Mouse (Mus musculus) hindbrain, postnatal 0 days (tissue): ENCODE measurements around the gene Smyd3. TPM values are rescaled to one million over a fixed set of nuclear protein-coding genes. Genes with fewer than 3 reads are reported as not detected.

ENCODE experiments used
- ATAC-seq: fragments of 200-750 bp; cut with Nextera tagmentation; 2 replicates; pipeline ENCODE4 v1.8.0; 2017; ENCODE audit warnings: mild to moderate bottlenecking, moderate TSS enrichment, moderate library complexity
- DNase-seq: peaks from one replicate; pipeline ENCODE4 v3.0.0-alpha.2; 2015; ENCODE audit warnings: low spot score
- H3K27ac ChIP-seq: fragments of 300-500 bp; sonication (generic); 2 replicates; pipeline ENCODE4 v1.5.1; 2014; ENCODE audit warnings: mild to moderate bottlenecking
- H3K27me3 ChIP-seq: fragments of 300-500 bp; sonication (generic); 2 replicates; pipeline ENCODE4 v1.6.1; 2014; ENCODE audit warnings: low read length, mixed read lengths; ENCODE audit not compliant: insufficient read depth
- H3K36me3 ChIP-seq: fragments of 300-500 bp; sonication (generic); 2 replicates; pipeline ENCODE4 v1.6.1; 2014; ENCODE audit warnings: low read length, mixed read lengths; ENCODE audit not compliant: insufficient read depth
- H3K4me1 ChIP-seq: fragments of 300-500 bp; sonication (generic); 2 replicates; pipeline ENCODE4 v1.6.1; 2014; ENCODE audit warnings: antibody characterized with exemption, low read length, mixed read lengths; ENCODE audit not compliant: insufficient read depth
- H3K4me2 ChIP-seq: fragments of 300-500 bp; sonication (generic); 2 replicates; pipeline ENCODE4 v1.6.1; 2014; ENCODE audit warnings: low read depth, mild to moderate bottlenecking, low read length, moderate library complexity, mixed read lengths
- H3K4me3 ChIP-seq: fragments of 300-500 bp; sonication (generic); 2 replicates; pipeline ENCODE4 v1.5.1; 2014; ENCODE audit warnings: low read length
- H3K9ac ChIP-seq: fragments of 300-500 bp; sonication (generic); replicated peaks from 2 replicates; pipeline ENCODE4 v1.6.1; 2014; ENCODE audit warnings: mild to moderate bottlenecking, low read length, moderate library complexity, mixed read lengths
- H3K9me3 ChIP-seq: fragments of 300-500 bp; sonication (generic); 2 replicates; pipeline ENCODE4 v1.6.1; 2016; ENCODE audit warnings: low read length, mixed read lengths
- CTCF ChIP-seq: IDR thresholded peaks from 2 replicates; pipeline ENCODE4 v1.5.1; 2016; ENCODE audit warnings: antibody characterized with exemption, control low read depth, low read depth
- WGBS: fragments of 180-500 bp; shearing (Covaris S2); extraction: QIAGEN DNeasy Blood & Tissue Kit; methylation state at CpG from one replicate; pipeline ENCODE4 v1.1.7; 2014; 5-methylcytosine and 5-hydroxymethylcytosine counted together
- polyA plus RNA-seq: library from polyadenylated mRNA; unstranded; fragments of >200 nt; fragmentation: Nextera tagmentation; extraction: Ambion mirVana; gene quantifications from 2 replicates; pipeline ENCODE4 v1.2.1, GENCODE M21; 2015
- total RNA-seq: library from RNA; depleted of rRNA; stranded (reverse); fragments of >200 nt; gene quantifications from 2 replicates; pipeline ENCODE4 v1.2.3, GENCODE M21; 2014

Smyd3 gene
- total and polyA plus RNA-seq, 2 experiments from 2014 or later = 15.4 to 26.1 TPM

DNA sequence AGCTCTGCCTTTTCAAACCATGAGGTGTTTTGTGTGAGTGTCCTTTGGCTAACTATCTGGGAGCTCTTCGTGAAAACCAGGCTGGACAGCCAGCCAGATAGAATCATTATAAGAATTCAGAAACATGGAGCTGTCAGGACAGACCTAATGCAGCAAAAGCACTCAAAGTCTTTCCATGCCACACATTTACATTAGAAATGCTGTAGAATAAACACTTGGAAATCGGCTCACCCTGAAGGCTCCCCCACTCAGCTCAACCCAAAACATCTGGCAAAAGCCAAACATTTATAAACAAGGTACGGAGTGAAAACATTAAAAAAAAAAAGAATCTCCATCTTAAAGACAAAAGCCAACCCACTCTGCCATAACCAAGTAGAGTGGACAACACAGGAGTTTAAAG lies 391.6 kb downstream of the Smyd3 start:
- 81% methylated on average over 3 of the region's 3 CpGs for WGBS
- DNase-seq = no peak

GRCm38 (mm10) chr1:179122476-179123229 lies 395.2 kb downstream of the Smyd3 start:
- H3K9me3 ChIP-seq = no peaks in the 10 kb centered on the region
- no peaks in the 10 kb centered on the region for H3K4me1 ChIP-seq
- H3K36me3 ChIP-seq = no peaks in the 10 kb centered on the region
- H3K4me2 ChIP-seq = no peak overlapping the region
- no peak overlapping the region for H3K9ac ChIP-seq
- no peak for TF ChIP-seq CTCF
- DNase-seq (peak; percentile 35), ATAC-seq (no peak)
- H3K4me3 ChIP-seq = no peak overlapping the region
- H3K27ac ChIP-seq = no peak overlapping the region
- 42% methylated on average over 11 of the region's 11 CpGs for WGBS
- no peaks in the 10 kb centered on the region for H3K27me3 ChIP-seq

More for the DNA sequence above, 391.6 kb downstream of the Smyd3 start:
- Histone ChIP-seq H3K27ac (no peak overlapping the region), H3K9ac (no peak overlapping the region), H3K4me2 (no peak overlapping the region), H3K36me3 (no peaks in the 10 kb centered on the region), H3K4me3 (no peak overlapping the region), H3K4me1 (no peaks in the 10 kb centered on the region), H3K27me3 (no peaks in the 10 kb centered on the region), H3K9me3 (no peaks in the 10 kb centered on the region)
- TF ChIP-seq CTCF = no peak
- ATAC-seq = no peak

DNA sequence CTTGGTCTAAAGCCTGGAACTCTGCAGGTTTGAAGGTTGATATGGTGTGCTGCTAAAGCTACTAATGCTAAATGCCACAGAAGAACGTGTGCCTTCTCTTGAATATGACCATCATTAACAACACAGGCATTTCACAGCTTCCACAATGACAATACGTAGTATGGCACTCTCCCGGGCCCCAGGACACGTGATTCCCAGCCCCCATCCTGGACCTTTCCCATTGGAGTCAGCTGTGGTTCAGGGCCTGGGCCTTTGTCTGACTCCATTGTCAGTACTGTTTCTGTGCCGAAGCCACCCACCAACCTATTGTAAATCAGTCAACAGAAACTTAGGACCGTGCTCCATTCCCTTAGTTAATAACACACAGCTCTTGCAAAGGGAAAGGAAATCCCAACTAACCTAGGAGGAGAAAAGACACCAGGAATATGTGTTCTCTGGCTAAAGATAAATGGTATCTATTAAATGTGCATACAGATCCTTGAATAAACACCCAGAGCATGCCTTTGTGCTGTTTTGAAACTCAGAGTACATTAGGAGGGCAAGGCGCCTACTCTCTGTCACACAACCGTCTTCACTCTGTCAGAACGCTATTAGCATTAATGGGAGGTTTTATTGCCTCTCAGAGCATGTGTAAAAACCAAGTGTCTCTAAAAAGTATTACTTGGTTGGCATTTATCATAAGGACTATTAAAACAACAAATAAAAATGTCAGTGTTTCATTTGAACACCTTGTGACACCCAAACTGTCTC lies 397.4 kb downstream of the Smyd3 start:
- H3K36me3 ChIP-seq = no peaks in the 10 kb centered on the region
- no peaks in the 10 kb centered on the region for H3K4me1 ChIP-seq
- H3K27ac ChIP-seq = no peak overlapping the region
- no peak for DNase-seq
- 31% methylated on average over 9 of the region's 9 CpGs for WGBS
- no peak for ATAC-seq
- no peak overlapping the region for H3K4me3 ChIP-seq
- no peak overlapping the region for H3K4me2 ChIP-seq
- TF ChIP-seq CTCF = no peak
- no peaks in the 10 kb centered on the region for H3K27me3 ChIP-seq
- H3K9ac ChIP-seq = no peak overlapping the region
- H3K9me3 ChIP-seq = no peaks in the 10 kb centered on the region

DNA sequence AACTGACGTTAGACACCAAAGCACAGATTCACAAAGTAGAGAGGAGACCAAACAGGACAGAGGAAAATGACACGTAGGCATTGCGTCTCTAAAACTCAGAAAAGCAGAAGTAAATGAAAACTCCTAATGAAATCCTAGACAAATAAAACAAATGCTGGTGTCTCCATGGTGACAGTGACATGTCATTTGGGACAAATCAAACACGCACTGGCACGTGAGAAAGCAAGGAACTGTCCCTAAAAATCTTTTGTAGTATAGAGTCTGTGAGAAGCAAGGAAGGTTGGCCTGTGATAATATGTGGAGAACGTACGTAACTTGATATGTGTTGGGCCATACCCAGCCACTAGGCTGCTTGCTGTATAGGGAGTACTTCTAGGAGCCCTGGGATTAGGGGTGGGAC lies 399.2 kb downstream of the Smyd3 start:
- Histone ChIP-seq H3K4me1 (no peaks in the 10 kb centered on the region), H3K27me3 (no peaks in the 10 kb centered on the region), H3K4me2 (no peak overlapping the region), H3K4me3 (no peak overlapping the region), H3K9me3 (no peaks in the 10 kb centered on the region), H3K9ac (no peak overlapping the region), H3K27ac (no peak overlapping the region), H3K36me3 (no peaks in the 10 kb centered on the region)
- 82% methylated on average over 7 of the region's 7 CpGs for WGBS
- ATAC-seq (no peak), DNase-seq (no peak)
- TF ChIP-seq CTCF = no peak

DNA sequence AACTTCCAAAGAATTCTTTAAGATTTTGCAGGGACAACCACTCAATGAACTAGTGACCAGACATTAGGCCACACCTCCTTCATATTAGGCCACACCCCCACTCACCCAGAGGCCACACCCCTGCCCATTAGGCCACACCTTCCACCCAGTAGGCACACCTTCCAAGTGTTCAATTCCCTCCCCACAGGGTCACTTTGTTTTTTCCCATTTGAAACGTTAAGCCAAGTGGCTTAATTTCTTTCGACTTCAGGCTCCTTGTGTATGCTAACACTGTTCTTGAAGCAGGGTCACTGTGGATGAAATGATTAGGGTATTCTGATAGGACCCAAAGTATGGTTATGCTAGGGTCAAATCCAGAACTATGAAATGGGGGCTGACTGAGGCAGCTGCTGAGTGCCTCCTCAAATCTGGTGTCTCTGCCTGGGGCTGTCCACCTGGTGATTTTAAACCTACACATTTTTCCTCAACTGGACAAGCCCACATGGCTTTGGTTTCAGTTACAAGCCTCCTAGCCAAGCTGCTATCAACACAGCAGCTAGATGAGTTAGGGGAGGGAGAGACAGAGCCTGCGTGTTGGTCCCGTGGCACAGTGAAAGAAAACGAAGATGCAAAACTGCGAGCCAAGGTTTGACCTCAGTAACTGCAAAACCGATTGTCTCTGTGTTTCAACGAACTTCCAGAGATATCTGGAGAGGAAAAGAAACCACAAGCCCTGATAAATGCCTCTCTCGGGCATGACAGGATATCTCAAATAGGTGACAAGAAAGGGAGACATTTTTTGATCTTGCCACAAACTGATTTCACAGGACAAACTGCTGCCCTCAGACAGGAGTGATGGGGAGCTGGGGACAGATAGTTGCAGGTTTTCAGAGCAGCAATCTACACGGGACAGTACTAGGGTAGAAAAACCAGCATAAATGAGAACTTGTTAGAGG lies 400.8 kb downstream of the Smyd3 start:
- no peaks in the 10 kb centered on the region for H3K9me3 ChIP-seq
- H3K4me1 ChIP-seq = no peaks in the 10 kb centered on the region
- DNase-seq (no peak), ATAC-seq (no peak)
- H3K27ac ChIP-seq = no peak overlapping the region
- WGBS = 91% methylated on average over 10 of the region's 10 CpGs
- no peak overlapping the region for H3K4me2 ChIP-seq
- TF ChIP-seq CTCF = no peak
- no peak overlapping the region for H3K9ac ChIP-seq
- no peak overlapping the region for H3K4me3 ChIP-seq
- H3K36me3 ChIP-seq = no peaks in the 10 kb centered on the region
- no peaks in the 10 kb centered on the region for H3K27me3 ChIP-seq

DNA sequence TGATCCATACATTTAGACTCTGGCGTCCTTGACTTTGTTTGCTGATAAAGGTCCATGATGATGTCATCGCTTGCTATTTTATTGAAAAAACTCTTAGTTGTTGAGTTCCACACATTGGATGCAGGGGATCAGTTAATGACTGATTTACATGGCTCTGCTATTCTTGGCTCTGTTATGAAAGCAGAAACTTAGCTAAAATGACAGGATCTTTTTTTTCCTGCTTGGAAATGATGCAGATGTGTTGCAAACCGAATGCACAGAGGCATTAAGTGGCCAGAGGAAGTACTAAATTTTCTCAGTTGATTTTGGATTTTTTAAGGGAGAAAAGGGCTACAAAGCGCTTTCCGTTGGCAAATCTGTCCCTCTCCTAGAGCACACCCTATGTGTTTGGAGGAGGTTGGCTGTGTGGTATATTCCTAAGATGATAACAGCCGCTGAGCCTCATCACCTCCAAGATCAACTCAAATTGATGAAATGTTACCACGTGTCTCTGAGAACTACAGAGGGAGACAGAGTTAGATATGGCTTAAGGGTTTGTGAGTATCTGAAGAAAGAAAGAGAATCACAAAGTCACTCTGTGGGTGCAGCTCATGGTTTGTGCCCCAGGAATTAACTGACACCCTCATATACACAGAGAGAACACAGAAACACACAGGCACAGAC lies 402.9 kb downstream of the Smyd3 start:
- no peak overlapping the region for H3K4me3 ChIP-seq
- H3K27ac ChIP-seq = no peak overlapping the region
- no peak overlapping the region for H3K9ac ChIP-seq
- no peaks in the 10 kb centered on the region for H3K9me3 ChIP-seq
- no peak for ATAC-seq
- 91% methylated on average over 7 of the region's 7 CpGs for WGBS
- no peaks in the 10 kb centered on the region for H3K36me3 ChIP-seq
- no peaks in the 10 kb centered on the region for H3K4me1 ChIP-seq
- H3K4me2 ChIP-seq = no peak overlapping the region
- DNase-seq = no peak
- TF ChIP-seq CTCF = no peak
- H3K27me3 ChIP-seq = no peaks in the 10 kb centered on the region
